Mouse (Mus musculus): ENCODE measurements around the gene Prkar2b. TPM values are rescaled to one million over a fixed set of nuclear protein-coding genes. Genes with fewer than 3 reads are reported as not detected.

Prkar2b gene
- total and polyA plus RNA-seq, 2 experiments from 2014 or later: 102 to 124 TPM

DNA sequence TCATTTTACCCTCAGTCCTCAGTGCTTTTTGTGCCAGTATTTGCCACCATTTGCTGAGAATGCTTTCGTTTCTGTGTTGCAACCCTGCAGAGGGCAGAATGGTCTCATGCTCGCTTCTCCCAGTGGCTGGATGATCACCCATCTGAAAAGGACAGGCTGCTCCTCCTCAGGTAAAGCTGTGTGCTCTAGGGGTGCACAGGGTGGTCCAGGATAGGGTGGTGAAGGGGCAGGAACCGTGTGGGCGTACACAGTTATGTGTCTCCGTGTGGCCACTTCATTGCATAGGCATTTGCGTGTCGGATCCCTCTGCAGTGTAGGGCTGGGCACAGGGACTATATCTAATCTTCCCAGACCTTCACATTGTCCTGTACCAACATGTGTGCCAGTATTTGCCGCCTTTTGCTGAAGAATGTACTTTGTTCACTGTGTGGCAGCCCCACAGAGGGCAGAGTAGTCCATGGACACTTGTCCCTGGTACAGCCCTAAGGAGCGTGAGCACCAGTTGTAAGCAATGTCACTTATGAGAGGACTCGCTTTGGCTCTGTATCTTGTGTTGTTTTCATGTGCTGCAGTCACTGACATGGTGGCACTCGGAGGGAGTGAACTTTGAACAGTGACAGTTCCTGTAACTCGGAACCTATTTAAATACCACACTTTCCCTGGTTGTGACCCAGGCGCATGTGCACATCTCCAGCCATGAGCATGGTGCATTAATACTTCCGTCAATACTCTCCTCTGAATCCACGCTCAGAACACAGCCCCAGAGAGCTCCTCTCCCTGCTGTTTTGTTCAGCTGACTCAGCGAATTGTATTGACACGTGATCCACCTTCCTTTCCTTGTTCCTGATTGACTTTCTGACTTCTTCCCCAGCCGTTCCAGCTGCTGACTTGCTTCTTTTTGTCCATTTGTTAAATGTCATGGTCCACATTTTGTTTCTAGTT, 140.4 kb downstream of the Prkar2b start:
- no peak overlapping the region for H3K9ac ChIP-seq (replicated peaks; ENCODE audit: low read length)
- no peak overlapping the region for H3K4me3 ChIP-seq (ENCODE audit: low read length)
- no peaks in the 10 kb centered on the region for H3K9me3 ChIP-seq (ENCODE audit: low read length)
- WGBS: 78% methylated on average over 18 of the region's 18 CpGs
- ATAC-seq (no peak), DNase-seq (ENCODE audit: low spot score) (no peak)
- H3K27ac ChIP-seq: no peak overlapping the region
- H3K4me2 ChIP-seq (ENCODE audit: low read depth, low read length): no peak overlapping the region
- H3K4me1 ChIP-seq (ENCODE audit: insufficient read depth, low read length): no peaks in the 10 kb centered on the region
- no peak for TF ChIP-seq CTCF (IDR thresholded peaks at IDR 0.05; ENCODE audit: low read depth)
- H3K27me3 ChIP-seq (ENCODE audit: insufficient read depth, low read length): no peaks in the 10 kb centered on the region
- H3K36me3 ChIP-seq (ENCODE audit: insufficient read depth, low read length): peaks cover 12% of the 10 kb centered on the region; the same call in 1 of the 2 replicates

DNA sequence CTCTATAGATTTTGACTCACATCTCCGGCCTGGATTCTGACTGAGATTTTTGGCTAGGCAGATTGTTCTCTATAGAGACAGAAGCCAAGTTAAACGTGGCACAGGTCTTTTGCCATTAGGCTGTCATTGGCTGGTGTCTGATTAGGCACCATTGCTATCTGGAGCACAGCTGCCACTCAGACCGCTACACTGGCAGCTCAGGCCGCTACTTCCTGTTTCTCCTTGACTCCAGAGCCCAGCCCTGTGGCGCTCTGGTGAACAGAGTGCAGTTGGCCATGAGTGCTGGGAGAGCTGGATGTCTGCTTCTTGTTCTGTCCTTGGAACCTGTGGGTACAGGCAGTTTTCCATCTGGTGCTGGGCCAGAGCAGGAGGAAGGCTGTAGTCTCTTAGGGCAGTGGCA, 143.9 kb downstream of the Prkar2b start:
- peak; percentile 77 for ATAC-seq
- Histone ChIP-seq H3K4me1 (ENCODE audit: insufficient read depth, low read length) (no peaks in the 10 kb centered on the region), H3K4me3 (ENCODE audit: low read length) (no peak overlapping the region), H3K27ac (0 out of 2 replicates have a peak overlapping the region, but pooled peaks have one; percentile 26), H3K9me3 (ENCODE audit: low read length) (no peaks in the 10 kb centered on the region), H3K4me2 (ENCODE audit: low read depth, low read length) (no peak overlapping the region), H3K9ac (replicated peaks; ENCODE audit: low read length) (no peak overlapping the region), H3K27me3 (ENCODE audit: insufficient read depth, low read length) (no peaks in the 10 kb centered on the region), H3K36me3 (ENCODE audit: insufficient read depth, low read length) (peaks cover 1% of the 10 kb centered on the region; the same call in 1 of the 2 replicates)
- 62% methylated on average over 5 of the region's 5 CpGs for WGBS
- DNase-seq (ENCODE audit: low spot score): peak; percentile 52
- TF ChIP-seq CTCF (IDR thresholded peaks at IDR 0.05; ENCODE audit: low read depth): 0 out of 2 replicates have a peak, but pooled peaks have one; percentile 11

DNA sequence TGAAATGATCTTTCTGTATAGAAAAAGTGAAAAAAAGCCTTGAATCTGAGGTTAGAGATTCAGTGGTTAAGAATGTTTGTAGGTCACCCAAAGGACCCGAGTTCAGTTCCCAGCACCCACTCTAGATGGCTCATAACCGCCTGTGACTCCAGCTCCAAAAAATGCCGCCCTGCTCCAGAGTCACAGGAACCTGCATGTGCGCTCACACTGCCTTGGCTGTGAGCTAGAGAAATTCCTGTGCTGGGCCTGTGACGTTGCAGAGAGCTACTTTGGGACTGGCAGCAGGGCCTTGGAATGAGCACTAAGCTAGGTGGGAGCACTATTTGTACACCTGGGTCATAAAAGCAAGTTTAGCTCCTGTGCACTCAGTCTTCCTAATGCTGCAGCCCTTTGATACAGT, 144.4 kb downstream of the Prkar2b start:
- H3K27ac ChIP-seq: no peak overlapping the region
- no peaks in the 10 kb centered on the region for H3K9me3 ChIP-seq (ENCODE audit: low read length)
- no peak overlapping the region for H3K4me3 ChIP-seq (ENCODE audit: low read length)
- H3K4me2 ChIP-seq (ENCODE audit: low read depth, low read length): no peak overlapping the region
- no peaks in the 10 kb centered on the region for H3K27me3 ChIP-seq (ENCODE audit: insufficient read depth, low read length)
- ATAC-seq: no peak
- WGBS: 95% methylated on average over 5 of the region's 5 CpGs
- no peaks in the 10 kb centered on the region; the same call in 1 of the 2 replicates for H3K36me3 ChIP-seq (ENCODE audit: insufficient read depth, low read length)
- no peak for DNase-seq (ENCODE audit: low spot score)
- no peak overlapping the region for H3K9ac ChIP-seq (replicated peaks; ENCODE audit: low read length)
- H3K4me1 ChIP-seq (ENCODE audit: insufficient read depth, low read length): no peaks in the 10 kb centered on the region
- TF ChIP-seq CTCF (IDR thresholded peaks at IDR 0.05; ENCODE audit: low read depth): no peak

DNA sequence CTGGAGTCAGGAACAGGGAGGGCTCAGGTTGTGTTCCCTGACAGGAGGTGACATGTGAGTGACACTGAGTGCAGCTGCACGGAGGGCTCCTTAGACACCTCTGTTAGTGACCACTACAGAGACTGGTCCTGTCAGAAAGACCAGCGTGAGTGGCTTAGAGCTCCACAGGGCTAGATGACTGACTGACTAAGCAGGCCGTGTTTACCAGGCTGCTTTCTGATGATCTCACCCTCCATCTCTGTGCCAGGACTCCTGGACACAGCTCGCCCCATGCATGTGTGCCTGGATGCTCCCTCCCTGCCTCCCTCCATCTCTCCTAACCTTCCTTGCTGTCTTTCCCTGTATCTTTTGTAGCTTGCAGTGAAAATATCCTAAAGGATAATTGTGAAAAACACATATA, 147.5 kb downstream of the Prkar2b start:
- no peak overlapping the region for H3K4me2 ChIP-seq (ENCODE audit: low read depth, low read length)
- ATAC-seq (peak; percentile 65; the same call in 1 of the 2 replicates), DNase-seq (ENCODE audit: low spot score) (no peak)
- H3K27me3 ChIP-seq (ENCODE audit: insufficient read depth, low read length): no peaks in the 10 kb centered on the region
- H3K4me1 ChIP-seq (ENCODE audit: insufficient read depth, low read length): no peaks in the 10 kb centered on the region
- no peak overlapping the region for H3K4me3 ChIP-seq (ENCODE audit: low read length)
- WGBS: 50% methylated on average over 4 of the region's 4 CpGs
- H3K9ac ChIP-seq (replicated peaks; ENCODE audit: low read length): no peak overlapping the region
- H3K9me3 ChIP-seq (ENCODE audit: low read length): no peaks in the 10 kb centered on the region
- no peaks in the 10 kb centered on the region for H3K36me3 ChIP-seq (ENCODE audit: insufficient read depth, low read length)
- peak overlapping the region; percentile 15; the same call in 1 of the 2 replicates for H3K27ac ChIP-seq
- no peak for TF ChIP-seq CTCF (IDR thresholded peaks at IDR 0.05; ENCODE audit: low read depth)

DNA sequence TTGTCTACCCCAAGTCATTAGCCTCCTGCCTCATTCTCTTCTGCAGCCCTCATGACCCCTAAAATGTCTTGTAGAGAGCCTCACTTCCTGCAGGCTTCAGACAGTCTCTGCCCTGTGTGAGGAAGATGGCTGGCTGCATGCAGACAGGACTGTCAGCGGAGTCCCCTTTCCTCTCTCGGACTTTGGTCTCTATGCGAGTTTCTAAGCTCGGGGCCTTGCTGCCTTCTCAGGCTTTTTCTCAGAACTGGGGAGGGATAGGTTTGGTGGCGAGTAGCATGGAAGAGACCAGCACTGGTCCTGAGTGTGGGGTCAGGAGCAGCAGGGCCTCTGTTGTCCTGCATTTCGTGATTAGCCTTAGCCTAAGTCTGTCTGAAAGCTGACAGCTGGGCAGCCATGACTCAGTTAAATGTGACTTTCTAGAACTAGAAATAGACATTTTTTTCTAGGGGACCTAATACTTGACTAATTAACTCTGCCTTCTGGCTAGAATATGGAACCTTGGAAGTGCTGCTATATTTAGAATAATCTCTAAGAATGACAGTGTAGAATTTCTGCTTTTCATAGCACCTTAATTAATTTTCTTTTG, 148.0 kb downstream of the Prkar2b start:
- 89% methylated on average over 6 of the region's 6 CpGs for WGBS

More for the DNA sequence above, 148.0 kb downstream of the Prkar2b start:
- no peaks in the 10 kb centered on the region for H3K9me3 ChIP-seq (ENCODE audit: low read length)
- H3K4me2 ChIP-seq (ENCODE audit: low read depth, low read length): no peak overlapping the region
- ATAC-seq: no peak
- no peak overlapping the region for H3K27ac ChIP-seq
- no peaks in the 10 kb centered on the region for H3K36me3 ChIP-seq (ENCODE audit: insufficient read depth, low read length)
- no peaks in the 10 kb centered on the region for H3K4me1 ChIP-seq (ENCODE audit: insufficient read depth, low read length)
- H3K4me3 ChIP-seq (ENCODE audit: low read length): no peak overlapping the region
- no peaks in the 10 kb centered on the region for H3K27me3 ChIP-seq (ENCODE audit: insufficient read depth, low read length)
- DNase-seq (ENCODE audit: low spot score): no peak
- no peak overlapping the region for H3K9ac ChIP-seq (replicated peaks; ENCODE audit: low read length)
- TF ChIP-seq CTCF (IDR thresholded peaks at IDR 0.05; ENCODE audit: low read depth): no peak

Other genes starting within 250 kb of the Prkar2b start
- 49.7 and 50.5 TPM in 2 replicates for gene Hbp1, start 110.8 kb downstream of the Prkar2b start, total RNA-seq (2014; rRNA removed)
- gene Hbp1, start 110.8 kb downstream of the Prkar2b start, polyA plus RNA-seq (2015; fragmentation: Nextera tagmentation; extraction: Ambion mirVana): 40.3 and 41.9 TPM in 2 replicates
- 1.7 and 2.5 TPM in 2 replicates for gene Pik3cg, start 147.4 kb upstream of the Prkar2b start, total RNA-seq (2014; rRNA removed)
- 0.96 and 1.1 TPM in 2 replicates for gene Pik3cg, start 147.4 kb upstream of the Prkar2b start, polyA plus RNA-seq (2015; fragmentation: Nextera tagmentation; extraction: Ambion mirVana)